Mouse (Mus musculus): ENCODE data around the gene Med26.
A peak's percentile ranks its signal among the peaks of the same experiment; 100 is the strongest.

The Med26 gene

DNA sequence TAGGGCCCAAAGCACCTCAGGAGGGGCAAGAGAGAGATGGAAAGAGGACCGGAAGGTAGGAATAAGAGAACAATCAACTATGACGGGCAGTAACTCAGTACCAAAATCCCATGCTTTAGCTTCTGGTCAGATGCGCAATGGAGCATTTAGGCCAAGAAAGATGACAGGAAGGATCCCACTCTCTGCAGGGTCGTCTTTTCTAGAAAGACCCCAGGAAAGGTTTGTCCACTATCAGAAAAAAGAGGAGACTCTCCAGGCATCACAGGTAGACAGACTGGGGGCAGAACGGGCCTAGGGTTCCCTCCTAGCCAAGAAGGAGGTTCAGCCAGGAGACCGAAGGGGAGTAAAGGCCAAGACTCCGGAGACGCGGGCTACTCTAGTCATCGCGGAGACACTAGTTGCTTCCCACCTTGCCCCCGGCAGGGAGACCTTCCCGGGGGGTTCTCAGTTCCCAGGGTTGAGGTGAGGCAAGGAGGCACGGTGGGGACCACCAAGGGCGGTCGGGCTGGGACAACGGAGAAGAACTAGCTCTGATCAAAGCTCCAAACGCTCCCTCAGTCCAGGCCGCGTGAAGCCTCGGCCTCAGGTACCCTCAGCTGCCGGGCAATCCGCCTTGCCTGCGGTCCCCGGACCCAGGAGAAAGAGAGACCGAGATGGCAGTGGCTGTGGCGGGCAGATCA, 808 bp downstream of the Med26 start:
- DNase-seq, result no peak

DNA sequence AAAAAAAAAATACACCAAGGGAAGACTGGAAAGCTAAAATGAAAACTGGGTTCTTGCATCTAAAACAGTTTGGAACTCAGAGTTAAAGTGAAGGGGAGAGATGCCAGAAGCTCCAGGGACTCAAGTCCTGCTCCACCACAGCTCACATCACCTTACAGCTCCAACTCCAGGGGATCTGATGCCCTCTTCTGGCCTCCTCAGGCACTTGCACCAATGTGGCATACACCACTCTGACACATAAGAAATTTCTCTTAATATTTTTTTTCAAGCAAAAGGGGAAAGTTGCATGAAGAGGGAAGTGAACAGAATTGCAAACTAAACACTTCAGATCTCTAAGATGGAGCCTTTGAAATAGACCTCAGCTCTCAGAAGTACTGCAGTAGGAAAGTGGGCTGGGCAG, 8.8 kb downstream of the Med26 start:
- DNase-seq, result no peak

DNA sequence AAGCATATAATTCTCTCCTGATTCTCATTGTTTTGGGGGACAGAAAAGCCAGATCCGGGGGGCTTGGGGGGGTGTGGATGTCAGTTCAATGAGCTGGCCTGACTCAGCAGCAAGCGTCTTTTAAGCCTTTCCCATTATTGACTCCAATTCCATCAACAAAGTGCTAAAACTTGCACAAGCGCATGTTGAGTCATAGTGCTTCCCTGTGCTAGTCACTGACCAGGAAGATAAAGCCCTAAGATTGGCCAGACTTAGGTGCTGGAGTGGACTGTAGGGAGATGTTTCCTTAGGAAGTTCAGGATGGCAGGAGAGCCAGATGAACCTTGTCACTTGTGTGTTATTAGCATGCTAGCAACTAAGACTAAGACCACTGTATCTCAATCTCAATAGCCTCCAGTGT, 13.2 kb downstream of the Med26 start:
- DNase-seq, result no peak

DNA sequence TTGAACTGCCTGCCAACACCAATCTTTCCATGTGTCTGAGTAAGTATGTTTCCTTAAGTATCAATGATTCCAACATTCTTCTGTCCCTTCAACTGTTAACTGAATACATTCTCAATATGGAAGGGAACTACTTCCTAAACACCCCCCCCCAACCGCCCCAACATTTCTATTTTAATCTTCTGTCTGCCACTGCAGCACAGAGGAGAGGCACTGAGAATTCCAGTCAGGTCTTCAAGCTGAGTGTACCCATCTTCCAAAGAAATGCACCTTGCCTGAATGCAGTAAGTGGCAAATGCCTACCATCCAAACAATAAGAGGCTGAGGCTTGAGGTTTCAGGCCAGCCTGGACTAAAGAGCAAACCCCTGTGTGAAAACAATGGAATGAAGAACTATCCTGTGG, 16.0 kb downstream of the Med26 start:
- DNase-seq, result no peak

DNA sequence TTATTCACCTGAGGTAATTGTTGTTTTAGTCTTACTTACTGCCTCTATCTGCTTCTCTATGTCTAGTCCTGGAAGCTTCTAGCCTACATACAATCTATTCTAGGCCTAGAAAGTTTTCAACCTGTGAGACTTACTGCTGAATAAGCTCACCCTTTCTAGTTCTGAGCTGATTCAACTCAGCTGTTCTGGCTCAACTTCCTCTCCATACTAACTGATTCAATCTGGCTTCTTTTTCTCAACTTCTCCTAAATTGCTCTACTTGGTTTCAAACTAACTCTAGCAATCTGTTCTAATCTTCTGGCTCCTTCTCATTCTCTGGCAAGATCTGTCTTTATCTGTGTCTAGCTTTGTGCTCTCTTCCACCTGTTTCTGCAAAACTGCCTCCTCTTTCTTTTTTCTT, 26.2 kb downstream of the Med26 start:
- no peak for DNase-seq

DNA sequence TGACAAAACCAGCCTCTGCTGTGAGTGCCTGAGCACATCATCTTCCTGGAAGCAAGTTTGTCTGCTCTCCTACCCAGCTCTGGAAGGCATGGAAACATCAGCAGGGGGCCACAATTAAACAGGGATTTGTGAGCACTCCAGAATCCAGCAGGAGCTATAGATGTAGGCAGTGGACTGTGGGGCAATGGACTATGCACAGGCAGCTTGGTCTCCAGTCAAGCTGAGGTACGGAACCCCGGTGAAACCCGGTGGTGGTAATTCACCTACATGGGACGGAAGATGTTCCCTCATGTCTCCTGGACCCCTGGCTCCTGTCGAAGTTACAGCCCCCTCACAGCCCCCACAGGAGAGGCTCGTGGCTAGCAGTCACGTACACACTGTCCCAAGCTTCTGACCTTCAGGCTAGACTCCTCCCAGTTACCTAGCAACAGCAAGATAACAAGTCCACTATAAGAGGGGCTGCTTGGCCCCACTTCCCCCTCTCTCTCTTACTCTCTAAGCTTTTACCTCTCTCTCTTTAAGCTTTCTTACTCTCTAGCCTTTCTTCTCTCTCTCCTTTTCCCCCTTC, 30.6 kb downstream of the Med26 start:
- no peak for DNase-seq

DNA sequence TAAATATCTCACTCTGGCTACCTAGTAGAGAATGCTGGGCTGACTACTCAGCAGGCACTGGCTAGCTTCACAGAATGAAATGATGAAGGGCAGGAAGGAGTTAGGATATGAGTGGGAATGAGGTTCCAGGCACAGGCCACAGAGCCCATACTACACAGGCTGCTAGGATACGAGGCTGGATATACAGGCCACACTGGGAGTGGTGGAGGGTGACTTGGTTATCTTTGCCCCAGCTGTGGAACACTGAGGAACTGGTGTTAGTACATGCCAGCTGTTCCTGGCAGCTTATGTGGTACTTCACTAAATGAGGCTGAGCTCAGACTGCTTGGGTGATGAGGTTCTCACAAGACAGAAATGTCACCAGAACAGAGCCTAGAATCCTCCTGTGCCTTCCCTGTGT, 34.9 kb downstream of the Med26 start:
- no peak for DNase-seq

DNA sequence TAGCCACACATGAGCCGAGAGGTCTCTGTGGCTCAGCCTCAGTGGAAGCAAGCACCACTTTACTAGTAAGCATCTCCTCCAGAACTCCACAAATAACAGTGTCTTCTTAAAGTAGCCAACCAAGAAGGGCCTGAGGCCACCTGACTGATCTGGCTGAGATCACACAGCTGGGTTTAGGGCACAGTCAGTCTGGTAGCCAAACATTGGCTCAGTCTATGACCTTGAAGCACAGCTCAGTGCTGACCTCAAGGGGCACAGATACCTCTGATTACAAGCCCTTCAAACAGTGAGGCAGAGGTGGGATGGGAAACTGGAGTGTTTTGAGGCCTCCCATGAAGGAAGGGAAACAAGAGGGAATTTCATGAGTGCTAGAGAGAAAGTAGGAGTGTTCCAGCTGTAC, 35.4 kb downstream of the Med26 start:
- no peak for DNase-seq

DNA sequence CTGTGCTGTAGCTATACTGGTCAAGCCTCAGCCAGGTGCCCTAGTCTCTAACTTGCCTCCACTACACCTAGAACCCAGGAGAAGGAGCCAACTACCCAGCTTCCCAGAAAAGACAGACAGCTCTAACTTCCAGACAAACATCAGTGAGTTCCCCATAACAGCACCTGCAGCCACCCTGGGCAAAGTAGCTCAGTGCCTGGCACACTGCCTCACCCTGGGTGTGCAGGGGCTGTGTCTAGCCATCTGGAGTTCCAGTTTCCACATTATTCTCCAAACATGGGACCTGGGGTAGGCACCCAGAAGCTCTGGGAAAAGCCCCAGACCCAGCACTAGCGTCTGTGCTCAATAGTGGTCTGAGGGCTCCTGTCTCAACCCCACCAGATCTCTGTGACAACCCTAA, 40.6 kb downstream of the Med26 start:
- DNase-seq, result no peak

DNA sequence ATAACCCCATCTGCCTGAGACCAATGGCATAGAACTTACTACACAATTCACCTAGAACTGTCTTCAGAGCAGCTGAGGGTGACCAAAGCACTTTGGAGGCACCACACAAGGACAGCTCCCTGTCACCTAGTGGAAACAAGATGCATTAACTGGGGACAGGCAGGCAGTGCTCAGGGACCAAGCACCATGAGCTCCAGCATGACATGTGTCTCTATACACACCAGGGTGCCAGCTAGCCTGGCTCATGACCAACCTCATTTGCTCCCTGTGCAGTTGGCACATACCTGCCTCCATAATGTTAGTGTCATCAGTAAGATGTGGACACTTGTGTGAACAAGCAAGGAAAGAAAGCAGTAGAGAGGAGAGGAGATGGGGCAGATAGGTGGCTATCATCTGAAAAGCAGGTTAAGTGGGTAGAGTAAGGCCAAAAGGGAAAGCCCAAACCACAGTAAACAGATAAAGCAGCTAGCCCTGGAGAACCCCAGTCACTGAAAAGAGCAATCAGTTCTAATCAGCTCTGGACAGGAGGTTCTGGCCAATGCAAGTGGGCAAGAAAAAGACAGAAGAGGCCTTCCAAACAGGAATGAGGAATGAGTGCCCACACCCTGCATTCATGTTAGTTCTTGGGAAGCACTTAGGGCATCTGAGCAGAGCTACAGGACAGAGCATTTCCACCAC, 43.3 kb downstream of the Med26 start:
- no peak for DNase-seq

DNA sequence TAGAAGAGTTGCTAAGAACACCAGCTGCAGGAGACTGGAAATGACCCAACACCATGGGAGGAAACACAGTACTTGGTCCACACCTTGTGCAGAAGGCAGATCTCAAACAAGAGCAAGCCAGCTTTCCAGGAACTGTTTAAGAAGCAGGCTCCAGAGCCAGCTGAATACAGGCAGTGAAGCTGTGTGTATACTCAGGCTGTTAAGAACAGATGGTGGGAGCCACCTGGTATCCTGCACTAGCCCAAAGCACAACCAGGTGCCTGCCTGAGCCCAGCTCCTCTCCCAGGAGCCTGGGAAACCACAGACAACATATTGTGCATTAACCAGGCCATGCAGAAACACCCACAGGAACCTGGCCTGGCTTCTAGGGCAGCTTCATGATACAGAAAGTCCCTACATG, 43.9 kb downstream of the Med26 start:
- peak; percentile 74 for DNase-seq

DNA sequence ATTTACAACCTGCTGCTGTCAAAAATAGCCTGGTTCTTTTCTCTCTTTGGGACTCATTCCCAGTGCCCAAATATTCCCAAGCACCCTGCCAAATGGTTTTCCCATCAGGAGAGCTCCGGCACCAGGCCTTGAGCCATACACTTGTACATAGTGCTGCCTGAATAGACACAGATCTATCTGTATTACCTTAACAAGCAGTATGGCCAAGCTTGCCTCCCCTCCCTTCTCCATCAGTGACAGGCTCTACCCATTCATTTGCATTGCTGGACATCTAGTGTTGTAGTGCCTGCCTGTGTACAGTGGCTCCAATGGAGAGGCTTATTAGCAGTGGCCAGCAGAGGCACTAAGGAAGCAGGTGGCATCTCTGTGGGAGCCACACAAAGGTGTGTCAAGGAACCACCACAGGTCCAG, 47.5 kb downstream of the Med26 start:
- no peak for DNase-seq

DNA sequence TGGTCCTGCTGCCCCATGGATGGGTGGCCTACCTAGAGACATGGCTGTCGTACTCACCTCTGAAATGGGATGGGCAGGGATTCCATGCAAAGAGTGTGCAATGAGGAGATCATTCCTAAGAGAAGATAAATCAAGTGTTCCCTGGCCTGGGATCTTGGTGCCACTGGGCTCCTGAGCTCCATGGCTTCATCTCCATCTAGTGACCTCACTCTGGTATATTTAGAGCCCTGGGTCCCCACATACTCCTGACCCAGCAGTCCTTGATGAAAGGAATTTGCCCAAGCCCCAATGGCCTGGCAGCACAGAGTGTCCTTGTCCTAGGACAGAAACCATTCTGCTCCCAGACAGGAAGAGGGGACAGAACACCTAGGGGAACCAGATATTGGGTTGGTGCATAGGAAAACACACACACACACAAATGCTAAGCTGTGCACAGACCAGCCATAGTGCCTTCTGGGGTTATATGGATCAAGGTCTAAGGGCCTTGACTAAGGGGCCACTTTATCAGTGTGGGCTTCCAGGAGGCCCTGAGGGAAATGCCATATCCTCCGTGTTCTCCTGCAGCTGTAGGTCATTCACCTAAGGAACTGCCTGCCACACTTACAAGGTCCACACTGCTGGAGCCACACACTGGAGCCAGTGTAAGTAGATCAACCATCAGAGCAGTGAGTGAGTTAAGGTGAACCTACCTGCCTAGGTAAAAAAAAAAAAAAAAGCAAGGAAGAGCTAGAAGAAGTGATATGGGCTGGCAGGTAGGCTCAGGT, 48.4 kb downstream of the Med26 start:
- DNase-seq, result no peak

DNA sequence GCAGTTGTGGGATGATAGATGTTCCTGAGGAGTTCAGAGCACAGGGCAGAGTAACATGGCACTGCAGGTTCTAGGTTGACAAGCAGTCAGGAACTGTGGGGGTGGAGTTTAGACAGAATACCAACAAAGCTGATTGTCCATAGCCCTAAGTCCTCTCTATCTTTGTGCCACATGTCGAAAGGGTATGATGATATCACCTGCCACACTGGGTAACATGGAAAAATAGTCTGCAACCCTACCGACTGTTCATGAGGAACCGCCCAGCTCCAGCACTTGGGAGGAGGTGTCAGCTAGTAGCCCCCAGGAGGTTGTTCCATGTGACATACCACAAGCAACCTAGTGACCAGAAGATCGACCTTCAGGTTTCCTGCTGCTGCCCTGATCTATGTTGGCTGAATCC, 49.5 kb downstream of the Med26 start:
- DNase-seq, result no peak

DNA sequence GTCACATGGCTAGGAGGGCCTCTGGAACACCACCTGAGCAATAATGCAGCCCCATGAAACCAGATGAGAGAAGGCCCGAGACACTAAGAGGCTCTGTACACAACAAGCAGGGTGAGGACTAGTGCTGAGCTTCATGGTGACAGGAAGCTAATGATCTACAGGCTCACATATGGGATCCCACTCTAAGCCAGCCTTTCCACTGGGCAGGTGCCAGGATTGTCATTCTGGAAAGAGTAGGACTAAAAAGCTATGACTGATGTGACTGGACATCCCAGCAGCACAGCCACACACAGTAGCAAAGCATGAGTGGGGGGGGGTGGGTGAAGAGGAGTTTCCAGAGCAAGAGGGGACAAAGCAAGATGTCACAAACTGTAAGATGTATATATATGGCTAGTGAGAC, 50.2 kb downstream of the Med26 start:
- DNase-seq, result no peak

DNA sequence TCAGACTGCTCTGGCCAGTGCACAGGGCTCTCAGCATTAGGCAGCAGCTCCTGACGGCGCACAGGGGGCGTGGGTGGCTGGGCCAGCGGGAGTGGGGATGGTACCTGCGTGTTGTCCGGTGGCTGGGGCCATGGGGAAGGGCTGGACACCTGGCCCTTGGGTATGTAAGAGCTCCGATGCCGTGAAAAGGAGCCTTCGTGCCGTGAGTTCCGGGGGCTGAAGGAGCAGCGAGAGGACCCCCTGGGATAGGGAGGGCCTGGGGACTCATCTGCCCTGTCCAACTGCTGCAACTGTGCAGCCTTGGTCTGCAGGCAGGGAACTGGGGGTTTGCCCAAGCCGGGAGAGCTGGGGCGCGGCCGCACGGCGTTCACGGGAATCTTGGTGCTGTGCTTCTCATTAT, 51.9 kb downstream of the Med26 start:
- DNase-seq, result no peak

DNA sequence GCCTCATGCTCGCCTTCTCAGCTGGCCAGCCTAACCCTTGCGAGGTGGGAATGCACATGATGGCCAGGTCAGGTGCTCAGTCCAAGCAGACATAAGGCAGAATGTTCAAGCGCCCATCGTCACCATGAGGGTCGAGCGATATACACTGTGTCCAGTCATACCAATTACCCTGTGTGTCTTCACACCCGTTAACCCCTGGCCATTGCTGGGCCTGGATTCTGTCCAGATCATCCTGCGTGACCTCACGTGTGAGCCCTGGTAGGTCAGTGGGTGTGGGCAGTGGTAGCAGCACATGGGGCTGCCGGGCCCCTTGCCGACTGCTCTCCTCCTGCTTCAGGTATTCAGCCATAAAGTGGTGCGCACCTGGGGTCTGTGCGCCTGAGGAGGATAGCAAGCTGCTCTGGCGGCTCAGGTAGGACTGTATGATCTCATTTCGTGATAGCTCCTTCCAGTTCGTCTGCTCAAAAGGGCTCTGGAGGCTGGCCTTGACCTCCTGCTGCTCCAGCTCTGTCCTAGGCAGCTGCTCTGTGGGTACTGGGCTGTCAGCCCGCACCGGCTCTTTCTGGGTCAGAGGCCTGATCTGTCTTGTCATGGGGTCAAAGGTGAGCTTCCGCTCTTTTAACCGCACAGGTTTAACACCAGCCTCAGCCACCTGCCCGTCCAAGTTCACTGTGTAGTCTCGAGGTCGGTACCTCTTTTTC, 52.5 kb downstream of the Med26 start:
- DNase-seq, result no peak

DNA sequence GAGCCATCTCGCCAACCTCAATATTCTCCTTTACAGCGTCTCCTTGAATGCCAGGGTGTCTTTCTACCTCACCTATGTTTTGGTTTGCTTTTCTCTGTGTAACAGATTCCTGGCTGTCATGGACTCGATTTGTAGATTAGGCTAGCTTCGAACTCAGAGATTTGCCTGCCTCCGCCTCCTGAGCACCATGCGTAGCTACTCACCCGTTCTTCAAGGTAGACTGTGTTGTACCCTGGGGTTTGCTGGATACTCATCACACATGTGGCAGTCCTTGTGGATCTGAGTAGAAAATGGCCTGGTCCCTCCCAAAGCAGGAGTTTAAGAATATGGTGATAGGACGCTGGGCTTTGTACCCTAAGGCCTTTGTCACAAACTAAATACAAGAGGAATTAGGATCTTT, 54.7 kb downstream of the Med26 start:
- DNase-seq, result no peak

DNA sequence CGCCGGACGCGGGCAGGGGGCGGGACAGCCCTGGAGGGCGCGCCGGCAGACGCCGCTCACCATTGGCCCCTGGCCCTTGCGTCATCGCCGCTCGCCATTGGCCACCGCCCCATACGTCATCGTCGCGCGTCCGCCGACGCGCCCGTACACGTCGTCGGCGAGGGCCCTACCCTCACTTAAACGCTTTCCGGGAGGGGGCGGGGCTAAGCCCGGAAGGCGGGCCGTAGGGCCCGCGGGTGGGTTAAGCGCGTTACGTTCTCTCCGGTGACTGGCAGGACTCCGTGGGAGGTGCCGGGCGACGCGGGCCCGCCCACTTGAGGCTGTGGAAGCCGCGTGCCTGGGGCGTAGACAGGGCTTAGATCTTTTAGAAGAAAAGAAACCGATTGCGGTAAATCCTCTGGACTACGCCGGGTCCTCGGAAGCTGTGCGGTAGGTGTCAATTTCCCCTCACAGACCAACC, 55.4 kb downstream of the Med26 start:
- DNase-seq, result peak; percentile 99

DNA sequence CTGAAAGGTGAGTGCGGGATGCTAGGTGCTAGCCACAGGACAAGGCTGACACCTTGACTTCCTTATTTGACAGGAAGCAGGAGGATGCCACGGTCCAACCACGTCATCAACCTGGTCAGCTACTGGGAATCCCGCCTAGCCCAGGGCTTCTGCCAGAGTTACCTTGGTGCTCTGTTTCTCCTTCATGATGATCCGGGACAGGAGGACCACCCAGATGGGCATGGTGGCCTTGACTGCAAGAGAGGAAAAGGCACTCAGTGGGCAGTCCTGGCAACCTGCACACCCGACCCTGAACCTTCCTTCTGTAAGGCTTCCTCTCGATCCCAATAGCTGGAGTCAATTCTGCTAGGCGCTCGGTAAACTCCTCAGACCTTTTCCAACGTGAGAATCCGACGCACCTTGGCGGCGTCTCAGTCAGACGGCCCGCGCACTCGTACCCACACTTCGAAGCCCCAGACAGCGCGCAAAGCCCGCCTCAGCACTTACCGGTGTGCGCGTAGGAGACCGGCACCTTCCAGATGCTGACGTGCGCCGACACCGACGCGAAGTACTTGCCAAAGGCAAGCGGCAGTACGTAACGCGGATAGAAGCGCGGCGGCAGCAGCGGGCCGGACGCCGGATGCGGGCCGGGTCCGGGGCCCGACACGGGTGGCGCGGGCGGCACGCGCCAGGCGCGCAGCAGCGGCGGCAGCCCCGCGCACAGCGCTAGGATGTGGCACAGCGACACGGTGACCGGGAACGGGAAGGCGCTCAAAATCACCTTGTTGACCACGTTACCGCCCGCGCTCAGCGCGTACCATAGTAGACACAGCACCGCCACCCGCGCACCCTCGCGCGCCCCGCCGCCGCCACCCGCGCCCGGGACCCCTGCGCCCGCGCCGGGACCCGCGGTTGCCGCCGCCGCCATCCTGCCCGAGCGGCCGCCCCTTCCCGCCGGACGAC, 56.1 kb downstream of the Med26 start, which contains the start of gene Slc35e1:
Slc35e1 (minus strand) TSS at position 935 of the 942 bp plus-strand sequence.
- DNase-seq, result no peak

DNA sequence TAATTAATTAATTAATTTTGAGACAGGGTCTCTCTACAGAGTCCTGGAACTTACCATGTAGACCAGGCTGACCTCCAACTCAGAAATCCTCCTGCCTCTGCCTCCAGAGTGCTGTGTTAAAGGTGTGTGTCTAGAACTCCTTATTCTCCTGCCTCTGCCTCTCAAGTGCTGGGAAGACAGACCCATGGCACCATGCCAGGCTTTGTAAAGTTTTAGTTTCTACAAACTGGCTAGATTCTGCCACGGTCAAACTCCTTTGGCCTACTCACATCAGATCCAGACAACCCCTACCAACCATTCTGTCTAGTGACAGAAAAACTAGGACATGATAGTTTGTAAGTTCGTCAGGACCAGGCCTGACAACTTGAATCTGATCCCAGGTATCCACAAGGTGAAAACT, 57.1 kb downstream of the Med26 start:
- no peak for DNase-seq

DNA sequence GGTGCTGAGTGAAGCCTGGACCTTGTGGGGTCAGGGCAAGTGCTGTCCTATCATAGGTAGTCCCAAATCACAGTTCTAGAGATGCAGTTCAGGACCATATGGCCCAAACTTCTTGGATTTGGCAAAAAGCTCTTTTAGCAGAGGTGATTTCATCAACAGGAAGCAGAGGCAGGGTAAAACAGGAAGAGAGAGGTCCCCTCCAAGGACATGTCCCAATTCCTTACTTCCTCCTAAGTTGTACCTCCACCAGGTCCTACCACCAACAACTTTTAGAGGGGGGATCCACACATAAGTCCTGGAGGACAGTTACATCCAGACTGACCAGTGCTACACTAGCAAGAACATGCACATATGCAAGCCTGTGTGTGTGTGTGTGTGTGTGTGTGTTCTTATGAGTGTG, 61.1 kb downstream of the Med26 start:
- no peak for DNase-seq

Measured in layer of hippocampus, adult 9-11 months (tissue).